Mouse (Mus musculus) testis, adult 2 months (tissue): ENCODE measurements around the gene Rfxank.

Source experiments
- CTCF ChIP-seq: fragments of 200-500 bp; IDR thresholded peaks from 2 replicates; pipeline ENCODE4 v1.5.1; 2012; ENCODE audit warnings: low read depth, mild to moderate bottlenecking, inconsistent platforms, low read length, moderate library complexity; ENCODE audit not compliant: control insufficient read depth, insufficient read depth, insufficient replicate concordance
- POLR2A ChIP-seq: fragments of 200-500 bp; IDR thresholded peaks from 2 replicates; pipeline ENCODE4 v1.6.1; 2012; ENCODE audit warnings: low read depth, mild to moderate bottlenecking, inconsistent platforms, low read length, moderate library complexity; ENCODE audit not compliant: control insufficient read depth

GRCm38 (mm10) chr8:70087237-70087636 is 51.7 kb downstream of the Rfxank start:
- TF ChIP-seq CTCF (no peak), POLR2A (no peak)
